Mouse (Mus musculus): ENCODE measurements at regions not wholly inside any gene's neighbourhood (a gene's known extent, or its start where the extent isn't known, plus 50 kb on each side); places are given as distances from the start of the nearest gene placed in this dataset.
"Not testable (repeated sequence)": the region's sequence is repeated elsewhere in the genome, so short reads cannot be mapped to it uniquely, and the experiment has no call there.

GRCm38 (mm10) chr14:87612871-87613270, 196.4 kb downstream of the Tdrd3 start:
- in situ Hi-C loops (cut with MboI, MseI): no loop called here

- in situ Hi-C loops (cut with MboI, MseI): no loop called here
Observed at GRCm38 (mm10) chr14:87619368-87620035, 203.1 kb downstream of the Tdrd3 start.

GRCm38 (mm10) chr14:87631078-87631813, 214.8 kb downstream of the Tdrd3 start:
- in situ Hi-C loops (cut with MboI, MseI): no loop called here

- in situ Hi-C loops (cut with MboI, MseI): no loop called here
Observed at GRCm38 (mm10) chr14:87634596-87634995, 218.2 kb downstream of the Tdrd3 start.

- in situ Hi-C loops (cut with MboI, MseI): no loop called here
Observed at GRCm38 (mm10) chr14:87637131-87637530, 220.7 kb downstream of the Tdrd3 start.

GRCm38 (mm10) chr14:87667910-87668309, 251.5 kb downstream of the Tdrd3 start:
- in situ Hi-C loops (cut with MboI, MseI): no loop called here

- in situ Hi-C loops (cut with MboI, MseI): no loop called here
Observed at GRCm38 (mm10) chr14:87669496-87669895, 253.1 kb downstream of the Tdrd3 start.

GRCm38 (mm10) chr14:87680788-87681187, 264.3 kb downstream of the Tdrd3 start:
- in situ Hi-C loops (cut with MboI, MseI): no loop called here

- in situ Hi-C loops (cut with MboI, MseI): not testable (repeated sequence)
Observed at GRCm38 (mm10) chr14:87683091-87683806, 266.8 kb downstream of the Tdrd3 start.

- in situ Hi-C loops (cut with MboI, MseI): no loop called here
Observed at GRCm38 (mm10) chr14:87689866-87690265, 273.4 kb downstream of the Tdrd3 start.

GRCm38 (mm10) chr14:87736456-87736855, 320.0 kb downstream of the Tdrd3 start:
- in situ Hi-C loops (cut with MboI, MseI): no loop called here

- in situ Hi-C loops (cut with MboI, MseI): no loop called here
Observed at GRCm38 (mm10) chr14:87745524-87745923, 329.1 kb downstream of the Tdrd3 start.

GRCm38 (mm10) chr14:87746011-87746410, 329.6 kb downstream of the Tdrd3 start:
- in situ Hi-C loops (cut with MboI, MseI): no loop called here

GRCm38 (mm10) chr14:87749068-87749467, 332.6 kb downstream of the Tdrd3 start:
- in situ Hi-C loops (cut with MboI, MseI): no loop called here

GRCm38 (mm10) chr14:87749762-87750161, 333.3 kb downstream of the Tdrd3 start:
- in situ Hi-C loops (cut with MboI, MseI): no loop called here

- in situ Hi-C loops (cut with MboI, MseI): no loop called here
Observed at GRCm38 (mm10) chr14:87750665-87751170, 334.3 kb downstream of the Tdrd3 start.

- in situ Hi-C loops (cut with MboI, MseI): no loop called here
Observed at GRCm38 (mm10) chr14:87754744-87755143, 338.3 kb downstream of the Tdrd3 start.

- in situ Hi-C loops (cut with MboI, MseI): loop anchor here (10.0 kb wide), 1 partner anchor 891 kb away; no protein-coding TSS in a partner anchor
Observed at GRCm38 (mm10) chr14:87775332-87775890, 359.0 kb downstream of the Tdrd3 start.

- in situ Hi-C loops (cut with MboI, MseI): loop anchor here (10.0 kb wide), 1 partner anchor 1045 kb away; no protein-coding TSS in a partner anchor
Observed at GRCm38 (mm10) chr14:87799803-87800202, 383.4 kb downstream of the Tdrd3 start.

- in situ Hi-C loops (cut with MboI, MseI): loop anchor here (10.0 kb wide), 1 partner anchor 1055 kb away; no protein-coding TSS in a partner anchor
Observed at GRCm38 (mm10) chr14:87809664-87810063, 393.2 kb downstream of the Tdrd3 start.

- in situ Hi-C loops (cut with MboI, MseI): no loop called here
Observed at GRCm38 (mm10) chr14:87844120-87844519, 427.7 kb downstream of the Tdrd3 start.

- in situ Hi-C loops (cut with MboI, MseI): no loop called here
Observed at GRCm38 (mm10) chr14:87861486-87861885, 445.0 kb downstream of the Tdrd3 start.
